Mouse (Mus musculus) megakaryocyte-erythroid progenitor cell, adult 5 weeks (primary cell): ENCODE results near the gene Gm21663. TPM values are rescaled to one million over a fixed set of nuclear protein-coding genes. Genes with fewer than 3 reads are reported as not detected.

Source experiments
- polyA plus RNA-seq: library from polyadenylated mRNA; stranded (reverse); fragments of >175 nt; gene quantifications from 2 replicates; pipeline ENCODE4 v1.2.3, GENCODE M21; 2012

The Gm21663 gene
- 0.02 TPM in 1 of 2 replicates, not detected in the other for polyA plus RNA-seq

DNA sequence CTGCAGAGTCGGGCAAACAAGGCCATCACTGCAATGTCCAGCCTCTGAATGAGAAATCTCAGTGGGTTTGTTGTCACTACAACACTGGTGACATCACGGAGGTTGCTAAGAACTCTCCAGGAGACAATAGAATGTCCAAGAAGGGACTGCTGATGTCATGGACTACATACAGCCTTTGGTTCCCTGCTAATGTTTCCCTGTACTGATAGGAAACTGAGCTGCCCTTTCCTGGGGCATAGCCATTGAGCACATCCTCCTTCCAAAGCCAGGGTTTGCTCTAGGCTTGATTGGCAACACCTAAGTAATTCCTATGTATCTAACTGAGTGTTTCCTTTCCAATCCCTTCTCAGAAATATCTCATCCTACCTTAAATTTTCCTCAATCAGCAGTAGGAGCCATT is at the start of gene Gm21663:
Gene Gm21663 (minus strand): TSS at position 101 of the 400 bp plus-strand sequence.

GRCm38 (mm10) chr5:25988550-25988949 is 46.4 kb upstream of the Gm21663 start, which contains the start of gene Gm21698:
TSS of gene Gm21698 (minus strand) at chr5:25988650.

GRCm38 (mm10) chr5:25972563-25972962 is 30.4 kb upstream of the Gm21663 start, which contains the start of gene Gm21680:
TSS of gene Gm21680 (minus strand) at chr5:25972663.

DNA sequence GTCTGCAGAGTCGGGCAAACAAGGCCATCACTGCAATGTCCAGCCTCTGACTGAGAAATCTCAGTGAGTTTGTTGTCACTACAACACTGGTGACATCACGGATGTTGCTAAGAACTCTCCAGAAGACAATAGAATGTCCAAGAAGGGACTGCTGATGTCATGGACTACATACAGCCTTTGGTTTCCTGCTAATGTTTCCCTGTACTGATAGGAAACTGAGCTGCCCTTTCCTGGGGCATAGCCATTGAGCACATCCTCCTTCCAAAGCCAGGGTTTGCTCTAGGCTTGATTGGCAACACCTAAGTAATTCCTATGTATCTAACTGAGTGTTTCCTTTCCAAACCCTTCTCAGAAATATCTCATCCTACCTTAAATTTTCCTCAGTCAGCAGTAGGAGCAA is 12.1 kb upstream of the Gm21663 start, which contains the start of gene Gm21671:
Gene Gm21671 (minus strand): TSS at position 101 of the 400 bp plus-strand sequence.

Other genes starting within 250 kb of the Gm21663 start
- 11.9 and 14.6 TPM in 2 replicates for gene Xrcc2, start 236.6 kb downstream of the Gm21663 start, polyA plus RNA-seq
- 0.09 and 0.11 TPM in 2 replicates for gene Actr3b, start 182.4 kb downstream of the Gm21663 start, polyA plus RNA-seq
- not detected in 2 replicates for gene Gm21671, start 12.0 kb upstream of the Gm21663 start, polyA plus RNA-seq
- gene Gm21680, start 30.3 kb upstream of the Gm21663 start, polyA plus RNA-seq = not detected in 2 replicates
- not detected in 2 replicates for gene Gm21698, start 46.3 kb upstream of the Gm21663 start, polyA plus RNA-seq
- gene Gm1979, start 62.4 kb upstream of the Gm21663 start, polyA plus RNA-seq = not detected in 2 replicates
- gene Gm5862, start 80.5 kb upstream of the Gm21663 start, polyA plus RNA-seq = not detected in 2 replicates
- gene Speer4a, start 97.2 kb upstream of the Gm21663 start, polyA plus RNA-seq = not detected in 2 replicates
- not detected in 2 replicates for gene Gm7347, start 116.2 kb upstream of the Gm21663 start, polyA plus RNA-seq
- not detected in 2 replicates for gene Gm10471, start 146.9 kb upstream of the Gm21663 start, polyA plus RNA-seq
- gene 5031410I06Rik, start 163.0 kb upstream of the Gm21663 start, polyA plus RNA-seq = 0.01 TPM in 1 of 2 replicates, not detected in the other
- gene Gm10220, start 179.0 kb upstream of the Gm21663 start, polyA plus RNA-seq = not detected in 2 replicates